Comparison of ENCODE assay signal across 29 mouse cellular contexts in genomic region chr12:85912712-85913504, GRCm38 (mm10).
DNase-seq lines count a peak whose midpoint lies in the region; ATAC-seq lines count a peak whose summit lies in the region.
"Had no signal": no experiment of that assay in that cellular context is flagged by ENCODE, and none has a peak within 500 bp of the region (broad histone marks: within the 10 kb centered on the region; RNA-seq: fewer than 3 reads in every experiment).

No protein-coding gene starts in this region.

- no peak overlapping the region for H3K4me2 ChIP-seq in midbrain, embryonic 11.5 days
- H3K4me2 ChIP-seq: hindbrain, embryonic 15.5 days; liver, embryonic 15.5 days; neural tube, embryonic 12.5 days had no signal

- no peaks in the 10 kb centered on the region for H3K27me3 ChIP-seq in midbrain, embryonic 11.5 days (ENCODE audit: control insufficient read depth, insufficient read depth, low read length)
- H3K27me3 ChIP-seq: CH12.LX; hindbrain, embryonic 15.5 days; liver, embryonic 15.5 days; neural tube, embryonic 12.5 days; Patski had no signal

- H3K4me3 ChIP-seq in midbrain, embryonic 11.5 days (ENCODE audit: low read depth, low read length), result no peak overlapping the region
- H3K4me3 ChIP-seq: gastrocnemius, adult 2 months; hindbrain, embryonic 15.5 days; limb, embryonic 10.5 days; liver, embryonic 15.5 days; neural tube, embryonic 12.5 days had no signal

- no peak overlapping the region for H3K9ac ChIP-seq in midbrain, embryonic 11.5 days (ENCODE audit: low read length)
- H3K9ac ChIP-seq: hindbrain, embryonic 15.5 days; liver, embryonic 15.5 days; neural tube, embryonic 12.5 days had no signal

- DNase-seq in embryo, embryonic 10 days (ENCODE audit: low spot score), result peak; percentile 13
- DNase-seq in embryo, embryonic 9.5 days (ENCODE audit: extremely low spot score), result no peak
- DNase-seq in retina, embryonic 14.5 days (ENCODE audit: low spot score), result peak; percentile 16
- no peak for DNase-seq in retina, postnatal 1 day
- peak; percentile 21 for DNase-seq in naive thymus-derived CD4-positive, alpha-beta T cell, adult 2 months (ENCODE audit: low read depth)
- no peak for DNase-seq in midbrain, embryonic 11.5 days (ENCODE audit: low spot score, missing footprints)
- no peak for DNase-seq in ovary, postnatal 14 days (ENCODE audit: low spot score)
- DNase-seq: adrenal gland, adult 8-10 months; cerebellum, adult 18-20 months; cerebellum, postnatal 36 days; gastrocnemius, adult 2 months; heart, postnatal 4 days; kidney, adult 2 months; kidney, postnatal 10 days; liver; lung, postnatal 4 days; midbrain, embryonic 14.5 days; thymus, adult 2 months; thymus, postnatal 4 days had no signal

- H3K4me1 ChIP-seq in midbrain, embryonic 11.5 days (ENCODE audit: control insufficient read depth, insufficient read depth, low read length), result peaks cover 4% of the 10 kb centered on the region; the same call in 1 of the 2 replicates
- H3K4me1 ChIP-seq: hindbrain, embryonic 15.5 days; limb, embryonic 10.5 days; liver, embryonic 15.5 days; neural tube, embryonic 12.5 days had no signal

- no peaks in the 10 kb centered on the region for H3K9me3 ChIP-seq in midbrain, embryonic 11.5 days (ENCODE audit: control insufficient read depth, low read length)
- H3K9me3 ChIP-seq: G1E; hindbrain, embryonic 15.5 days; limb, embryonic 10.5 days; liver, embryonic 15.5 days; neural tube, embryonic 12.5 days had no signal

- H3K36me3 ChIP-seq in midbrain, embryonic 11.5 days (ENCODE audit: control insufficient read depth, insufficient read depth, low read length), result no peaks in the 10 kb centered on the region

- peak; percentile 27 to 60 for ATAC-seq in hematopoietic stem cell, adult 5-6 weeks (replicated peaks in 1 of 2; ENCODE audit: insufficient read depth in 1 of 2, low FRiP score in 2 of 2, low TSS enrichment in 1 of 2, low read depth in 1 of 2, poor library complexity in 2 of 2, severe bottlenecking in 2 of 2)
- no peak for ATAC-seq in midbrain, embryonic 11.5 days (ENCODE audit: low FRiP score)
- ATAC-seq: forebrain, embryonic 14.5 days; Patski had no signal

- 94% methylated on average over 13 of the region's 13 CpGs for WGBS in midbrain, embryonic 11.5 days

- no peak overlapping the region for H3K27ac ChIP-seq in midbrain, embryonic 11.5 days (ENCODE audit: low read depth, low read length)
- H3K27ac ChIP-seq: gastrocnemius, adult 2 months; hindbrain, embryonic 15.5 days; limb, embryonic 10.5 days; liver, embryonic 15.5 days; neural tube, embryonic 12.5 days; stomach, postnatal 0 days had no signal

Comparison
In these comparisons a context has a peak if more than half of its experiments do, and no peak if none do; other contexts are left out.
1. DNase-seq: peak in embryo, embryonic 10 days (single experiment), retina, embryonic 14.5 days (single experiment) and naive thymus-derived CD4-positive, alpha-beta T cell, adult 2 months (single experiment); none in embryo, embryonic 9.5 days (single experiment), retina, postnatal 1 day (single experiment), midbrain, embryonic 11.5 days (single experiment) and ovary, postnatal 14 days (single experiment).